Mouse (Mus musculus): ENCODE measurements around the gene Gm21985. TPM values are rescaled to one million over a fixed set of nuclear protein-coding genes. Genes with fewer than 3 reads are reported as not detected.
"Not testable (repeated sequence)": the region's sequence is repeated elsewhere in the genome, so short reads cannot be mapped to it uniquely, and the experiment has no call there.

Gene Gm21985
- polyA plus RNA-seq, 1 experiment from 2014 or later: not detected

DNA sequence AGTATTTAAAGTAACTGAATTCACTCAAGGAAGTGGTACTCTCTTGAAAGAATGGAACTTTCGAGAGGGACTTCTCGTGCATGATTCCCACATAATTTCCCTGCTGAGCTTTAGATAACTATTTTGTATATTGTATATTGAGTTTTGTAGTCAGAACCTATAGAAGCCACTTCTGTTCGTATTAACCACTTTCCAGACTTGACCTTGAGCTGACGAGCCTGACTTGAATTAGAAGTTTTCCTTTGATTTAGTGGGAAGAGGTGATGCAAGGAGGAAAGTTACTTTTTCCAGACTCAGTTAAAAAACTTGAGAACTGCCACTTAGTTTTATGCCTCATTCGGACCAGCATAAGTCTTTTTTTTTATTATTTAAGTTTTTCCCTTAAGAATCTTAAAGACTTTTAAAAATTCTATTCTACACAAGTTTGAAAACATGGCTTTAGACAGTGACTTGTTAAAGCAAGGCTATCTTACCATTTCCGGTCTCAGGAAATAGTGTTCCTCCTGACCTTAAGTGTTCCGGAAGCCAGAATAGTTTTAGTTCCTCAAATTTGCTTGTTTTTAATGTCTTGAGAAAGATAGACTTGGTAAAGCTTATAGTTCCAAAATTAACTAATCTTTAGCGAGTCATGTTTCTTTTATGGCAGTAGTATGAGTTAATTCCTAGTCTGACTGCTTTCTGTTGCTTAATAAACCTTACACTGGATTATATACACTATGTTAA lies 1.6 kb downstream of the Gm21985 start:
- Histone ChIP-seq H3K4me2 (peak overlapping the region; percentile 87), H3K27ac (replicated peaks) (no peak overlapping the region), H3K4me3 (replicated peaks) (peak overlapping the region; percentile 92; the same call in 1 of the 2 replicates), H3K9me3 (replicated peaks) (no peaks in the 10 kb centered on the region), H3K4me1 (peaks cover 55% of the 10 kb centered on the region), H3K9ac (replicated peaks) (no peak overlapping the region), H3K27me3 (replicated peaks) (no peaks in the 10 kb centered on the region), H3K36me3 (no peaks in the 10 kb centered on the region)
- no peak for ATAC-seq (ENCODE audit: low FRiP score)
- 81% methylated on average over 8 of the region's 8 CpGs for WGBS

- Histone ChIP-seq H3K4me2 (peak overlapping the region; percentile 25; the same call in 1 of the 2 replicates), H3K9me3 (replicated peaks) (no peaks in the 10 kb centered on the region), H3K27me3 (replicated peaks) (no peaks in the 10 kb centered on the region), H3K27ac (replicated peaks) (no peak overlapping the region), H3K4me1 (peaks cover 39% of the 10 kb centered on the region), H3K9ac (replicated peaks) (no peak overlapping the region), H3K4me3 (replicated peaks) (no peak overlapping the region), H3K36me3 (no peaks in the 10 kb centered on the region)
- WGBS: 95% methylated on average over 2 of the region's 2 CpGs
- ATAC-seq (ENCODE audit: low FRiP score): no peak
Observed at GRCm38 (mm10) chr2:112270011-112270410, 3.9 kb downstream of the Gm21985 start.

- no peak overlapping the region for H3K4me2 ChIP-seq
- no peak for ATAC-seq (ENCODE audit: low FRiP score)
- WGBS: 94% methylated on average over 2 of the region's 2 CpGs
Observed at GRCm38 (mm10) chr2:112272909-112273308, 6.8 kb downstream of the Gm21985 start.

DNA sequence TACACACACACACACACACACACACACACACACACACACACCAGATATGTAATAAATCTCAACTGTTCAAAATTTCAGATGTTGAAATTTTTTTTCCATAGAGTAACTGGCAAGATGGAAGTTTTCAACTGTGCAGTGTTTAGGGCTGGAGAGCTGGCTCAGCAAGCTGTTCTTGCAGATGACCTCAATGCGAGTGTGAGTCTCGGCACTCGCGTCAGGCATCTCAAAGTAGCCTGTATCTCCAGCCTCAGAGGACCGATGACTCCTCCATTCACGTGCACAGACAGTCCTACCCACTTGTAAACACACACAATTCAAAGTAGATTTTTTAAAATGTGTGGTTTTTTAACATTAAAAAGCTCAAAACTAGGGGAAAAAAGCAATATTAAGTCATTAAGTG lies 7.4 kb downstream of the Gm21985 start:
- Histone ChIP-seq H3K27me3 (replicated peaks) (no peaks in the 10 kb centered on the region), H3K4me2 (no peak overlapping the region), H3K4me1 (peaks cover 17% of the 10 kb centered on the region), H3K9ac (replicated peaks) (no peak overlapping the region), H3K27ac (replicated peaks) (no peak overlapping the region), H3K36me3 (no peaks in the 10 kb centered on the region), H3K4me3 (replicated peaks) (no peak overlapping the region), H3K9me3 (replicated peaks) (no peaks in the 10 kb centered on the region)
- 89% methylated on average over 6 of the region's 6 CpGs for WGBS
- ATAC-seq (ENCODE audit: low FRiP score): no peak

More at GRCm38 (mm10) chr2:112272909-112273308, 6.8 kb downstream of the Gm21985 start:
- Histone ChIP-seq H3K4me3 (replicated peaks) (no peak overlapping the region), H3K9ac (replicated peaks) (no peak overlapping the region), H3K36me3 (no peaks in the 10 kb centered on the region), H3K4me1 (peaks cover 21% of the 10 kb centered on the region), H3K9me3 (replicated peaks) (no peaks in the 10 kb centered on the region), H3K27ac (replicated peaks) (no peak overlapping the region), H3K27me3 (replicated peaks) (no peaks in the 10 kb centered on the region)

- Histone ChIP-seq H3K9ac (replicated peaks) (no peak overlapping the region), H3K4me1 (no peaks in the 10 kb centered on the region), H3K27me3 (replicated peaks) (no peaks in the 10 kb centered on the region), H3K27ac (replicated peaks) (no peak overlapping the region), H3K4me3 (replicated peaks) (no peak overlapping the region), H3K36me3 (no peaks in the 10 kb centered on the region), H3K4me2 (no peak overlapping the region), H3K9me3 (replicated peaks) (no peaks in the 10 kb centered on the region)
- 97% methylated on average over 3 of the region's 3 CpGs for WGBS
- ATAC-seq (ENCODE audit: low FRiP score): no peak
Observed at GRCm38 (mm10) chr2:112276870-112277269, 10.8 kb downstream of the Gm21985 start.

DNA sequence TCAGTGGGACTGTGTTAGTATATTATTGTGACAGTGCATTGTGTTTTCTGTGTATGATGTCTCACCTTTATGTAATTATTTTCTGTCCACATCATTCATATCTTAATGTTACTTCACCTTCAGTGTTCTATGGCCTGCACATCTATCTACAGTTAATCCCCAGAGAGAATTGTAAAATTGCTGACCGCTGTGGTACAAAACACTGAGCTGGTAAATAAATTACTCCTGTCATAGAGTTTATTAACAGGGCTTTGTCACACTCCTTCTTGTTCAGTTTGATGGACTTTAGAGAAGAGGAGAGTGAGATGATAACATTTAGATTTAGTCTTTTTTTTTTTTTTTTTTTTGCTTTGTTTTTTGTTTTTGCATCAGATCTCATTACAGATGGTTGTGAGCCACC lies 16.7 kb downstream of the Gm21985 start:
- WGBS: 74% methylated on average over 1 of the region's 1 CpGs
- H3K27ac ChIP-seq (replicated peaks): no peak overlapping the region
- H3K36me3 ChIP-seq: no peaks in the 10 kb centered on the region
- no peak overlapping the region for H3K4me2 ChIP-seq
- H3K4me1 ChIP-seq: peaks cover 13% of the 10 kb centered on the region
- no peaks in the 10 kb centered on the region for H3K27me3 ChIP-seq (replicated peaks)
- H3K9ac ChIP-seq (replicated peaks): no peak overlapping the region
- H3K4me3 ChIP-seq (replicated peaks): no peak overlapping the region
- ATAC-seq (ENCODE audit: low FRiP score): no peak
- no peaks in the 10 kb centered on the region for H3K9me3 ChIP-seq (replicated peaks)

DNA sequence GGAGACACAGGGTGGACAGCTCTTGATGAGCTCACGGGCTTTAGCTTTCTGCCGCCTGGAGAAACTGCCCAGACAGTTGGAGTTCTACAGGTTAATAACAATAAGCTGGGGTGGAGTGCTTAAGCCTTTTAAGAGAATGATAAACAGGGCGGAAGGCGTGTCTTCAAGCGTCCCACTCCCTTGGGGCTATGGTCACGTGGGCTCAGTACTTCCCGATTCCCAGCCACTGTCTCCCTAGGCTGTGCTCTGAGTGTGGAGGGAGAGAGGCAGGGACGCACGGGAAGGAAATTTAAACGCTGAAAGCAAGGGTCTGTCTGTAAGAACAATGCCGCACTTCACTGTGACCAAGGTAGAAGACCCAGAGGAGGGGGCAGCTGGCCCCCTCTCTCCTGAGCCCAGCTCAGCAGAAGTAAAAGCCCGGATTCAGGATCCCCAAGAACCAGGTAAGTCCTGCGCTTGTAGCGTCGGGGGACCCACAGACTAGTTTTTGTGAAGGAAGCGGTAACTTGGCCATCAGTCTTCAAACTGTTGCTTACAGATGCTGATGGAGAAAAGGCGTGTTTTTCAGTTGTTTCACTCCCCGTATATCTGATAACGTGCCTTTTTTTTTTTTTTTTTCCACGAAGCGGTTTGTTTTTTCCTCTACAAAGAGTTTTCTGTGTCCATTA lies 18.4 kb downstream of the Gm21985 start:
- no peaks in the 10 kb centered on the region for H3K9me3 ChIP-seq (replicated peaks)
- H3K4me3 ChIP-seq (replicated peaks): peak overlapping the region; percentile 41
- 3% methylated on average over 21 of the region's 21 CpGs for WGBS
- peaks cover 13% of the 10 kb centered on the region for H3K4me1 ChIP-seq
- no peaks in the 10 kb centered on the region for H3K27me3 ChIP-seq (replicated peaks)
- peak overlapping the region; percentile 79 for H3K4me2 ChIP-seq
- ATAC-seq (ENCODE audit: low FRiP score): peak; percentile 83
- H3K27ac ChIP-seq (replicated peaks): no peak overlapping the region
- peak overlapping the region; percentile 39; the same call in 1 of the 2 replicates for H3K9ac ChIP-seq (replicated peaks)
- H3K36me3 ChIP-seq: no peaks in the 10 kb centered on the region

DNA sequence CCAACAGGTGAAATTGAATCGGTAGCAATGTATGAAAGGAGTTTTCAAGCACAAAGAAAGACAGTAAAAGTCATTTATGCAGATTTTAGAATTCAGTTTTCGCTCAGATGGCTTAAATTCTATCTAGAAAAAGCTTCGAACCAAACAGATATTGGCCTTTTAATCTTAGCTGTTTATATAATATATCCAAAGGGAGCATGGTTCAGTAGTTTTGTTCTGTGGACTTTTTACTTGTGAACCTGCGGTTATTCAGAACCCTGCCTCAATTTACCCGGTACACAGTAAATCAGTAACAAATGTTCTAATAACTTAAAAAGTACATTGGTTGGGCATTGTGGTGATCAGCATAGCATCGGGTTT lies 18.9 kb downstream of the Gm21985 start:
- H3K4me2 ChIP-seq: peak overlapping the region; percentile 79
- H3K9me3 ChIP-seq (replicated peaks): no peaks in the 10 kb centered on the region
- WGBS: 63% methylated on average over 6 of the region's 6 CpGs
- H3K27me3 ChIP-seq (replicated peaks): no peaks in the 10 kb centered on the region
- no peak overlapping the region for H3K27ac ChIP-seq (replicated peaks)
- no peaks in the 10 kb centered on the region for H3K36me3 ChIP-seq
- H3K9ac ChIP-seq (replicated peaks): no peak overlapping the region
- peaks cover 13% of the 10 kb centered on the region for H3K4me1 ChIP-seq
- peak overlapping the region; percentile 41 for H3K4me3 ChIP-seq (replicated peaks)
- no peak for ATAC-seq (ENCODE audit: low FRiP score)

DNA sequence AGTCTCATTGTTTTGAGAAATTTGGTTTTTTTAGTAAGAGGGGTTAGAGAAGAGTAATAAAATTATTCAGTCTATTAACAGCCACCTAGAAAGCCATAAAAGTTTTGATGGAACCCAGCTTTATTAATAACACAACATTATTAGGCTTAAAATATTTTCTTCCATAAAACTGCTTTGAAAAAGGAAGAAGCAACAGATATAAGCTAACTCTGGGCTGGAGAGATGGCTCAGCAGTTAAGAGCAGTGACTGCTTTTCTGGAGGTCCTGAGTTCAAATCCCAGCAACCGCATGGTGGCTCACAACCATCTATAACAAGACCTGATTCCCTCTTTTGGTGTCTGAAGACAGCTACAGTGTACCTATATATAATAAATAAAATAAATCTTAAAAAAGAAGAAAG lies 19.9 kb downstream of the Gm21985 start:
- H3K36me3 ChIP-seq; H3K27me3 ChIP-seq (replicated peaks); H3K4me2 ChIP-seq; H3K4me3 ChIP-seq (replicated peaks); ATAC-seq (ENCODE audit: low FRiP score); H3K27ac ChIP-seq (replicated peaks); H3K9me3 ChIP-seq (replicated peaks); H3K9ac ChIP-seq (replicated peaks): not testable (repeated sequence)
- 97% methylated on average over 1 of the region's 1 CpGs for WGBS
- peaks cover 13% of the 10 kb centered on the region for H3K4me1 ChIP-seq

DNA sequence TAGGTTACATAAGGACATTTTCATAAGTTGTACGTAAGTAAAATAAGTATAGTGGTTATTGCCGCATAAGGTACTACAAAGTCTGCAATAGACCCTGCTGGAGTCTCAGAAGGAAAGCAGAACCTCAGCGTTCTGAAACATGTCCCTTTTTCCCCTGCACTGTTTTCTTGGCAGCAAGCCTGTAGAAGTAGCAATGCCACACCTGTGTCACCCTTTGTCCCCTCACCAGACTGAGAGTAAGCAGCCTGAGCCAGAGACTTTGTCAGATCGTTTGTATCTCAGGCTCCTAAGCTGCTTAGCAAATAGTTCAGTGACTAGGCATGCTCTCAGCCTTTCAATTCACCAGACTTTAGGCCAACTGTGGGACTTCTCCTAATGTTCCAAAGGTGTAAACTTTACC lies 20.9 kb downstream of the Gm21985 start:
- no peaks in the 10 kb centered on the region for H3K27me3 ChIP-seq (replicated peaks)
- ATAC-seq (ENCODE audit: low FRiP score): no peak
- no peaks in the 10 kb centered on the region for H3K9me3 ChIP-seq (replicated peaks)
- 69% methylated on average over 4 of the region's 4 CpGs for WGBS
- H3K9ac ChIP-seq (replicated peaks): no peak overlapping the region
- no peaks in the 10 kb centered on the region for H3K36me3 ChIP-seq
- peaks cover 13% of the 10 kb centered on the region for H3K4me1 ChIP-seq
- no peak overlapping the region for H3K4me2 ChIP-seq
- H3K27ac ChIP-seq (replicated peaks): no peak overlapping the region
- H3K4me3 ChIP-seq (replicated peaks): no peak overlapping the region

DNA sequence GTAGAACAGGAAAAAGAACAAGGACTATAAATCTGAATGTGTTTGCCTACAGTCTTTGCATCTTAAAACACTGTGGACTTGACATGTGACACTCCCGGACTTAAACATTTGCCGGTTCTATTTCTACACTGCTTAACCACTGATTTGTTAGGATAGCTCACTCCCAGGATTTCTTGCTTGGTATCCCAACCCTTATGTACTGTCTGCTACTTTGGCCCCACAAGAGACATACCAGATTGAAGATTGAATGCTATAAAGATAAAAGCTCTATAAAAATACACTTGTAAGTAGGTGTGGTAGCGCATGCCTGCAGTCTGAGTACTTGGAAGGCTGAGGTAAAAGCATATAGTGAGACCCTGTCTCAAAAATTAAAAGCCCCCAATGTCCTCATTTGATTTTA lies 23.4 kb downstream of the Gm21985 start:
- WGBS: 93% methylated on average over 3 of the region's 3 CpGs
- Histone ChIP-seq H3K27me3 (replicated peaks) (no peaks in the 10 kb centered on the region), H3K4me3 (replicated peaks) (no peak overlapping the region), H3K36me3 (no peaks in the 10 kb centered on the region), H3K4me2 (no peak overlapping the region), H3K4me1 (peaks cover 7% of the 10 kb centered on the region), H3K9me3 (replicated peaks) (no peaks in the 10 kb centered on the region), H3K27ac (replicated peaks) (no peak overlapping the region), H3K9ac (replicated peaks) (no peak overlapping the region)
- no peak for ATAC-seq (ENCODE audit: low FRiP score)

DNA sequence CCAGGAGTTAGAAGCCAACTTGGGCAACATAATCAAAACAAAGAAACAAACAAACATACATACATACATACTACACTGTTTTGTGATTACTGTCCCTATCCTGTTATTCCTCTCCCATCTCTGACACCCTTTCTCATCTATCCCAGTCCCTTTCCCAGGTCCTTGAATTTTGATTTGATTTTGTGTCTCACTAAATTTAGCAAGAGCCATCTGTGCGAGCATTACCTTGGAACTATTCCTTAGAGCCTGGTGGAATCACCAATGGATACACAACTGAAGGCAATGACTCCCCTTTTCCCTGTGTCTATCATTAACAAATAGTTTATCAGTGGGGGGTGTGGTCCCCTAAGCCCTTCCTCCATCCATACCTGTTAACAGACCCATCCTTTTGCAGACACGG lies 26.7 kb downstream of the Gm21985 start:
- Histone ChIP-seq H3K4me2 (no peak overlapping the region), H3K36me3 (no peaks in the 10 kb centered on the region), H3K27me3 (replicated peaks) (no peaks in the 10 kb centered on the region), H3K4me1 (no peaks in the 10 kb centered on the region), H3K27ac (replicated peaks) (no peak overlapping the region), H3K4me3 (replicated peaks) (no peak overlapping the region), H3K9me3 (replicated peaks) (no peaks in the 10 kb centered on the region), H3K9ac (replicated peaks) (no peak overlapping the region)
- 97% methylated on average over 2 of the region's 2 CpGs for WGBS
- ATAC-seq (ENCODE audit: low FRiP score): no peak
